Mouse (Mus musculus) neutrophil, adult 59 days (primary cell): ENCODE measurements around the gene Gm20814. TPM values are rescaled to one million over a fixed set of nuclear protein-coding genes. Genes with fewer than 3 reads are reported as not detected.

ENCODE experiments used
- total RNA-seq, 2 experiments: library from RNA; stranded (reverse); gene quantifications; 1 replicate in 1 of 2; 2 replicates in 1 of 2; pipeline ENCODE4 v1.2.4; 2023

Gm20814 gene
- not detected for total RNA-seq

GRCm38 (mm10) chrY:75195556-75195955, at the start of gene Gm20814:
Gene Gm20814 (plus strand): TSS chrY:75195856.

